Mouse (Mus musculus) testis, adult 2 months (tissue): ENCODE measurements at regions not wholly inside any gene's neighbourhood (a gene's known extent, or its start where the extent isn't known, plus 50 kb on each side); places are given as distances from the start of the nearest gene placed in this dataset.

Source experiments
- CTCF ChIP-seq: fragments of 200-500 bp; IDR thresholded peaks from 2 replicates; pipeline ENCODE4 v1.5.1; 2012; ENCODE audit warnings: low read depth, mild to moderate bottlenecking, inconsistent platforms, low read length, moderate library complexity; ENCODE audit not compliant: control insufficient read depth, insufficient read depth, insufficient replicate concordance
- POLR2A ChIP-seq: fragments of 200-500 bp; IDR thresholded peaks from 2 replicates; pipeline ENCODE4 v1.6.1; 2012; ENCODE audit warnings: low read depth, mild to moderate bottlenecking, inconsistent platforms, low read length, moderate library complexity; ENCODE audit not compliant: control insufficient read depth

GRCm38 (mm10) chr19:57554086-57554485 lies 56.7 kb upstream of the Atrnl1 start:
- TF ChIP-seq CTCF (no peak), POLR2A (no peak)
